Mouse (Mus musculus) CH12.LX (cell line): ENCODE data around the gene Slc25a19. TPM values are rescaled to one million over a fixed set of nuclear protein-coding genes. Genes with fewer than 3 reads are reported as not detected.

Source experiments
- DNase-seq: peaks from one replicate; pipeline ENCODE4 v3.0.0-alpha.2; 2013; ENCODE audit errors: extremely low read depth
- H3K27ac ChIP-seq: 2 replicates; pipeline ENCODE4 v1.5.1; 2012; ENCODE audit warnings: low read depth, mild to moderate bottlenecking, control low read depth, moderate library complexity; ENCODE audit not compliant: insufficient read depth
- H3K27me3 ChIP-seq: replicated peaks from 2 replicates; pipeline ENCODE3; 2012; ENCODE audit warnings: inconsistent platforms
- H3K36me3 ChIP-seq, 2 experiments: replicated peaks in 1 of 2; 2 replicates each; pipeline versions ENCODE3 to v1.6.1; 2012; ENCODE audit warnings: inconsistent platforms in 1 of 2, low read length in 1 of 2, mild to moderate bottlenecking in 1 of 2, mixed read lengths in 1 of 2, moderate library complexity in 1 of 2; ENCODE audit not compliant: control insufficient read depth in 1 of 2, insufficient read depth in 1 of 2
- H3K4me1 ChIP-seq, 2 experiments: 2 replicates each; pipeline ENCODE4 v1.6.1; 2012; ENCODE audit warnings: inconsistent platforms in 1 of 2, moderate library complexity in 1 of 2; ENCODE audit not compliant: insufficient read depth in 2 of 2, control insufficient read depth in 1 of 2
- H3K4me2 ChIP-seq: 2 replicates; pipeline ENCODE4 v1.6.1; 2012; ENCODE audit warnings: low read depth, mild to moderate bottlenecking, control low read depth; ENCODE audit not compliant: poor library complexity, insufficient read depth, severe bottlenecking
- H3K4me3 ChIP-seq, 3 experiments: fragments of 150-350 bp in 1 of 3; sonication (generic) in 1 of 3; replicated peaks in 1 of 3; 2 replicates each; pipeline versions ENCODE3 to v1.5.1; 2011 to 2012; ENCODE audit warnings: low read depth in 2 of 3, low read length in 2 of 3, mild to moderate bottlenecking in 2 of 3, moderate library complexity in 2 of 3, control low read depth in 1 of 3, improper control_type of control experiment in 1 of 3, inconsistent platforms in 1 of 3, mixed read lengths in 1 of 3; ENCODE audit not compliant: poor library complexity in 1 of 3
- H3K79me2 ChIP-seq: replicated peaks from 2 replicates; pipeline ENCODE4 v1.6.1; 2012; ENCODE audit warnings: mild to moderate bottlenecking, moderate library complexity; ENCODE audit not compliant: control insufficient read depth, poor library complexity, insufficient read depth, severe bottlenecking; ENCODE audit errors: extremely low read depth
- H3K9ac ChIP-seq: 2 replicates; pipeline ENCODE4 v1.6.1; 2012; ENCODE audit warnings: low read depth, mild to moderate bottlenecking, control low read depth, moderate library complexity; ENCODE audit not compliant: insufficient read depth
- H3K9me3 ChIP-seq: replicated peaks from 2 replicates; pipeline ENCODE3; 2012; ENCODE audit warnings: low read length, inconsistent platforms, mixed read lengths
- CHD2 ChIP-seq: IDR thresholded peaks from 2 replicates; pipeline ENCODE4 v1.6.1; 2011; ENCODE audit warnings: low read length, improper control_type of control experiment
- CTCF ChIP-seq, 2 experiments: IDR thresholded peaks in 1 of 2; conservative IDR thresholded peaks in 1 of 2; 2 replicates each; pipeline ENCODE4 v1.5.1; 2011 to 2012; ENCODE audit warnings: low read depth in 2 of 2, low read length in 2 of 2, improper control_type of control experiment in 1 of 2, inconsistent platforms in 1 of 2, mild to moderate bottlenecking in 1 of 2, moderate library complexity in 1 of 2
- E2F4 ChIP-seq: IDR thresholded peaks from 2 replicates; pipeline ENCODE4 v1.6.1; 2011; ENCODE audit warnings: low read depth, low read length, improper control_type of control experiment; ENCODE audit not compliant: insufficient replicate concordance
- ELF1 ChIP-seq: IDR thresholded peaks from 2 replicates; pipeline ENCODE4 v1.6.1; 2014; ENCODE audit warnings: low read depth, mild to moderate bottlenecking, inconsistent platforms, low read length, improper control_type of control experiment
- EP300 ChIP-seq: IDR thresholded peaks from 2 replicates; pipeline ENCODE4 v1.6.1; 2011; ENCODE audit warnings: low read length, improper control_type of control experiment
- GABPA ChIP-seq: IDR thresholded peaks from 2 replicates; pipeline ENCODE4 v1.6.1; 2012; ENCODE audit warnings: low read depth, low read length, improper control_type of control experiment, inconsistent platforms; ENCODE audit not compliant: insufficient replicate concordance
- HCFC1 ChIP-seq: IDR thresholded peaks from 2 replicates; pipeline ENCODE4 v1.6.1; 2012; ENCODE audit warnings: low read depth, mild to moderate bottlenecking, inconsistent platforms, low read length, improper control_type of control experiment
- IRF4 ChIP-seq: IDR thresholded peaks from 2 replicates; pipeline ENCODE4 v1.6.1; 2014; ENCODE audit warnings: low read depth, mild to moderate bottlenecking, inconsistent platforms, low read length, improper control_type of control experiment
- JUN ChIP-seq: IDR thresholded peaks from 2 replicates; pipeline ENCODE4 v1.6.1; 2011; ENCODE audit warnings: low read depth, mild to moderate bottlenecking, low read length, improper control_type of control experiment, moderate library complexity; ENCODE audit not compliant: insufficient read depth
- KAT2A ChIP-seq: IDR thresholded peaks from 2 replicates; pipeline ENCODE4 v1.6.1; 2012; ENCODE audit warnings: low read length, improper control_type of control experiment, inconsistent platforms; ENCODE audit not compliant: insufficient replicate concordance
- MAFK ChIP-seq: IDR thresholded peaks from 2 replicates; pipeline ENCODE4 v1.6.1; 2011; ENCODE audit warnings: low read length, improper control_type of control experiment; ENCODE audit not compliant: insufficient replicate concordance
- MAX ChIP-seq: IDR thresholded peaks from 2 replicates; pipeline ENCODE4 v1.6.1; 2011; ENCODE audit warnings: low read length, improper control_type of control experiment
- MAZ ChIP-seq: IDR thresholded peaks from 2 replicates; pipeline ENCODE4 v1.6.1; 2012; ENCODE audit warnings: low read depth, mild to moderate bottlenecking, inconsistent platforms, low read length, improper control_type of control experiment, moderate library complexity
- MEF2A ChIP-seq: IDR thresholded peaks from 2 replicates; pipeline ENCODE4 v1.6.1; 2014; ENCODE audit warnings: low read depth, mild to moderate bottlenecking, inconsistent platforms, low read length, improper control_type of control experiment, borderline replicate concordance
- MXI1 ChIP-seq: IDR thresholded peaks from 2 replicates; pipeline ENCODE4 v1.6.1; 2011; ENCODE audit warnings: mild to moderate bottlenecking, low read depth, low read length, improper control_type of control experiment
- NELFE ChIP-seq: IDR thresholded peaks from 2 replicates; pipeline ENCODE4 v1.6.1; 2011; ENCODE audit warnings: low read depth, low read length, improper control_type of control experiment
- NRF1 ChIP-seq: IDR thresholded peaks from 2 replicates; pipeline ENCODE4 v1.6.1; 2014; ENCODE audit warnings: low read depth, mild to moderate bottlenecking, inconsistent platforms, low read length, improper control_type of control experiment, moderate library complexity
- PAX5 ChIP-seq: IDR thresholded peaks from 2 replicates; pipeline ENCODE4 v1.6.1; 2012; ENCODE audit warnings: low read length, inconsistent platforms, mixed read lengths
- POLR2A ChIP-seq: IDR thresholded peaks from 2 replicates; pipeline ENCODE4 v1.6.1; 2011; ENCODE audit warnings: low read depth, mild to moderate bottlenecking, improper control_type of control experiment, low read length
- POLR2AphosphoS2 ChIP-seq: IDR thresholded peaks from 2 replicates; pipeline ENCODE4 v1.6.1; 2011; ENCODE audit warnings: low read depth, low read length, improper control_type of control experiment
- RCOR1 ChIP-seq: conservative IDR thresholded peaks from 2 replicates; pipeline ENCODE4 v1.6.1; 2012; ENCODE audit warnings: low read depth, mild to moderate bottlenecking, inconsistent platforms, low read length, improper control_type of control experiment
- SIN3A ChIP-seq: IDR thresholded peaks from 2 replicates; pipeline ENCODE4 v1.6.1; 2012; ENCODE audit warnings: low read length, improper control_type of control experiment, inconsistent platforms
- SMC3 ChIP-seq: IDR thresholded peaks from 2 replicates; pipeline ENCODE4 v1.6.1; 2011; ENCODE audit warnings: low read depth, low read length, improper control_type of control experiment
- TBP ChIP-seq: conservative IDR thresholded peaks from 2 replicates; pipeline ENCODE4 v1.6.1; 2011; ENCODE audit warnings: low read depth, low read length, improper control_type of control experiment
- TCF12 ChIP-seq: IDR thresholded peaks from 2 replicates; pipeline ENCODE4 v1.6.1; 2014; ENCODE audit warnings: low read depth, mild to moderate bottlenecking, inconsistent platforms, low read length, improper control_type of control experiment
- UBTF ChIP-seq: IDR thresholded peaks from 2 replicates; pipeline ENCODE4 v1.6.1; 2012; ENCODE audit warnings: low read depth, mild to moderate bottlenecking, inconsistent platforms, low read length, improper control_type of control experiment, moderate library complexity
- USF1 ChIP-seq: IDR thresholded peaks from 2 replicates; pipeline ENCODE4 v1.6.1; 2014; ENCODE audit warnings: low read depth, mild to moderate bottlenecking, inconsistent platforms, low read length, improper control_type of control experiment
- USF2 ChIP-seq: conservative IDR thresholded peaks from 2 replicates; pipeline ENCODE4 v1.6.1; 2011; ENCODE audit warnings: low read depth, low read length, improper control_type of control experiment
- ZKSCAN1 ChIP-seq: IDR thresholded peaks from 2 replicates; pipeline ENCODE4 v1.6.1; 2012; ENCODE audit warnings: low read depth, inconsistent platforms, low read length, improper control_type of control experiment, borderline replicate concordance
- ZMIZ1 ChIP-seq: IDR thresholded peaks from 2 replicates; pipeline ENCODE4 v1.6.1; 2012; ENCODE audit warnings: low read depth, mild to moderate bottlenecking, inconsistent platforms, low read length, improper control_type of control experiment
- dilution Hi-C: fragments of 300-500 bp; cut with MboI; formaldehyde crosslinking; loops from 2 replicates; pipeline ENCODE4 v1.14.3; 2020; ENCODE audit warnings: low sequenced_read_pairs; ENCODE audit not compliant: extremely low pct_unique_long_range_greater_than_20kb, extremely low pct_ligation_motif_present
- in situ Hi-C: fragments of 300-500 bp; cut with MboI; formaldehyde crosslinking; loops from 3 replicates; pipeline ENCODE4 v1.14.3; 2019; ENCODE audit warnings: low sequenced_read_pairs, low pct_ligation_motif_present, low pct_unique_long_range_greater_than_20kb, mixed read lengths
- polyA plus RNA-seq: library from polyadenylated mRNA; unstranded; fragments of >175 nt; gene quantifications from 2 replicates; pipeline ENCODE4 v1.2.1, GENCODE M21; 2012; ENCODE audit warnings: low read depth; ENCODE audit not compliant: insufficient read length
- total RNA-seq, 2 experiments: library from RNA; depleted of rRNA; stranded (reverse); fragments of 300-350 nt in 1 of 2; fragments of >200 nt in 1 of 2; gene quantifications; 2 replicates each; pipeline ENCODE4 v1.2.3; 2012 to 2014

Slc25a19 gene
- total and polyA plus RNA-seq, 3 experiments = 277 to 398 (median 278) TPM

- no peak for TF ChIP-seq MAX
- 0 out of 2 replicates have a peak, but pooled peaks have one; percentile 16 for TF ChIP-seq IRF4
- 0 out of 2 replicates have a peak, but pooled peaks have one; percentile 55 for TF ChIP-seq UBTF
- TF ChIP-seq NELFE = no peak; the same call in 1 of the 2 replicates
- no peak for TF ChIP-seq MAFK
- 0 out of 2 replicates have a peak, but pooled peaks have one; percentile 14 for TF ChIP-seq SIN3A
- TF ChIP-seq GABPA = no peak
- TF ChIP-seq RCOR1 = no peak
- no peak for TF ChIP-seq SMC3
- no peak for TF ChIP-seq MXI1
- no peak for TF ChIP-seq E2F4
- TF ChIP-seq MEF2A = peak; percentile 17; the same call in 1 of the 2 replicates
These were observed 14.8 kb downstream of the Slc25a19 start (continued) for GRCm38 (mm10) chr11:115613138-115613945.

- Histone ChIP-seq H3K79me2 (peaks cover 30% of the 10 kb centered on the region), H3K36me3 (peaks cover 69 to 82% of the 10 kb centered on the region in 2 experiments), H3K4me3 (peak within 1 kb of the TSS; percentile 60 to 98 (median 75)), H3K4me2 (peak within 1 kb of the TSS; percentile 78), H3K27me3 (no peaks in the 10 kb centered on the region), H3K9ac (peak within 1 kb of the TSS; percentile 95), H3K4me1 (peaks cover 31 to 85% of the 10 kb centered on the region in 2 experiments), H3K27ac (peak within 1 kb of the TSS; percentile 97), H3K9me3 (no peaks in the 10 kb centered on the region)
- dilution Hi-C loops = no loop called here
- TF ChIP-seq POLR2A (peak; percentile 93), ZKSCAN1 (no peak), TCF12 (peak; percentile 67), PAX5 (no peak), UBTF (peak; percentile 82; the same call in 1 of the 2 replicates), TBP (peak; percentile 12; the same call in 1 of the 2 replicates), SMC3 (peak; percentile 35), NELFE (peak; percentile 60), HCFC1 (peak; percentile 22; the same call in 1 of the 2 replicates), ZMIZ1 (peak; percentile 92), NRF1 (peak; percentile 81), KAT2A (no peak), USF1 (no peak), USF2 (no peak; the same call in 1 of the 2 replicates), POLR2AphosphoS2 (peak; percentile 98), CTCF (conservative IDR thresholded peaks at IDR 0.05 in 1 of 2, IDR thresholded peaks at IDR 0.05 in 1 of 2; ENCODE audit: low read depth in 2 of 2, low read length in 2 of 2) (peak in 1 of 2 experiments; percentile 66; a peak in 2 of 4 replicates), JUN (no peak), SIN3A (peak; percentile 71), MAZ (no peak), EP300 (no peak), CHD2 (peak; percentile 72), RCOR1 (0 out of 2 replicates have a peak, but pooled peaks have one; percentile 1), ELF1 (peak; percentile 39; the same call in 1 of the 2 replicates), E2F4 (no peak), MXI1 (peak; percentile 63; the same call in 1 of the 2 replicates)
- in situ Hi-C loops = loop anchor here (25.0 kb wide), 1 partner anchor 400 kb away; the partner anchor contains the start of gene Galk1
- peak; percentile 93 for DNase-seq
These were observed 15.5 kb downstream of the Slc25a19 start, which contains the start of gene Mif4gd for GRCm38 (mm10) chr11:115612410-115613137. Gene Mif4gd, minus strand, starts transcription at chr11:115612969.
